Mouse (Mus musculus) cerebellum, adult 9-11 months (tissue): ENCODE data around the gene Fut9.

Experiments used
- DNase-seq: peaks from one replicate; pipeline ENCODE4 v3.0.0; 2022

The Fut9 gene

GRCm38 (mm10) chr4:25641993-25642392, 158.1 kb downstream of the Fut9 start:
- DNase-seq: no peak

GRCm38 (mm10) chr4:25633262-25633661, 166.8 kb downstream of the Fut9 start:
- DNase-seq: no peak

- DNase-seq: no peak
Measured at GRCm38 (mm10) chr4:25628113-25628512, 171.9 kb downstream of the Fut9 start.

DNA sequence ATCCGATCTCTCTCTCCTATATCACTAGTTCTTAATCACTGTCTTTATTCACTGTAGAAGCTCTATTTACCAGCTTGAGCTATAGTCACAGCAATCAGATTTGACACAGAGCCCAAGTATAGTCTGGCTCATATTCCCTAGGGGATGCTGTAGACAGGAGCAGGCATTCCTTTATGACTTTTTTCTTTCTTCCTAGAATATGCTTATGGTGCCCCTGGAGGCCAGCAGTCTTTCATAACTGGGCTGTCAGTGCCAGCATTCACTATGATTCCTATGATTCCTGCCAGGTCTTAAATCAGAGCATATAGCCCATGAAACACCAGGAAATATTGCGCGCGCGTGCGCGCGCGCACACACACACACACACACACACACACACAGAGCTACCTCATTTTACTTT, 172.6 kb downstream of the Fut9 start:
- peak; percentile 52 for DNase-seq

DNA sequence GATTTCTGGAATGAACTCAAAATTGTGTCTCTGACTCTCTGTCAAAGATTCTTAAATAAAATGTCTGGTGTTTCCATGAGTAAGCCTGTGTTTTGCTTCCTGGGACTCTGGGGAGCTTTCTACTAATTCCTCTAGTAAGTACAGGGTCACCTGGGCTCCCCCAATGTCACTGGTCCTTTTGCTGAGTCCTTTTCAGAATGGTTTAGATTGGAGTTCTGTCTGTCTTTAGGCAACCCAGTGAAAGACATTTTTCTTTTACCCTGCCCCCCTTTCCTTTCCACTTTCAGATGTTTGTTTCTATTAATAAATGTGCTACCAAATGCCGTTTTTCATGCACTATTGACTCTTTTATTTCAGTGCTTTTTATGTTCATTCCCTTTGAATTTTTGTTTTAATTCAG, 173.0 kb downstream of the Fut9 start:
- no peak for DNase-seq

DNA sequence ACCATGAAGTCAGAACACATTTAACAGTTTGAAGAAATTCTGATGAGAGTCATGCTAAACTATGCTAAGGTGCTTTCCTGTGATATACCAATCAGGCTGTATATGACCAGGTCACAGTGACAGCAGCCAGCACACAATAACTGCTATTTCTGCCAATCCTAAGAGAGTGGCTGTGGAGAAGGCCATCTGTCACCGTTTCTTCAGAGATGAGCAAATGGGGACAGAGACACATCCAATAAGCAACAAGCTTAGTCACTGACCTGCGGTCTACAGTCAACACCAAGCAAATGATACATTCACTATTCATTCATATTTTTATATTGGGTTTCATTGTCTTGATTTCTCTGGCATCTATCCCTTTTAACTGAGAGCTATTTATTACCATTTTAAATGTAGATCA, 176.9 kb downstream of the Fut9 start:
- DNase-seq: peak; percentile 88

DNA sequence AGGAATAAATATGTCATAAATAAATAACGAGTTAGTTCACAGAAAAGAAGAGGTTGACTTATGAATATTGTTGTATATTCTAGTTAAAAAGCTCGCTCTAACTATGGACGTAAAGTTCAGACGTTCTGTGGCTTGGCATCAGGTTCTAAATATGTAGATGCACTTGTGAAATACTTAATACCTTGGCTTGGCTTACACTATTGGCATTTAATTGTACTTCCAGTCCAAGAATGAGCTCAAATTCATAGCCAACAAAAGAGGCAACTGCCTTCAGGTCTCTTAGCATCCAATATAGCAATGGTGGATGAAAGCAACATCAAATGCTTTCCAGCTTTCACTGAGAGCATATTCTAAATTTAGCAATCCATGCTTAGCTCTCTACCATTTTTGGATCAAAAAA, 182.7 kb downstream of the Fut9 start:
- DNase-seq: no peak

DNA sequence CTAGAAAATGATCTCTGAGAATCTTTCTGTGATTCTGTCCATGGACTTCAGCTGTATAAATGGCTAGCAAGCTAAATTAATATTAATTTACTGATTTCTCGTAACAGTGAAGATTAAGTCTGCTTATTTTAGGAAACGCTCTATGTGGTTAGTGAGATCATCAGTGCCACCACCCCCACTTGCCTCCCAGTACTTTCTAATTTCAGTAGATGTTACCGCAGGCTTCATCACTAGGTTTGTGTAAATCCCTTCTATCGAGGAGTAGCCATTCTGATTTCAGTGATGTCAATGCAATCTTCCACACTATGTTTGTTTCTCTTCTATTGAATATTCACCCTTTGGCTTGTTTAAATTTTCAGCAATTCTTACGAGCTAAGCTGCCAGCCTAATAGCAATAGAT, 186.6 kb downstream of the Fut9 start:
- DNase-seq: no peak

- no peak for DNase-seq
Measured at GRCm38 (mm10) chr4:25610481-25610880, 189.6 kb downstream of the Fut9 start.

- DNase-seq: no peak
Measured at GRCm38 (mm10) chr4:25593218-25593617, 206.8 kb downstream of the Fut9 start.
